Mouse (Mus musculus): ENCODE measurements at regions not wholly inside any gene's neighbourhood (a gene's known extent, or its start where the extent isn't known, plus 50 kb on each side); places are given as distances from the start of the nearest gene placed in this dataset.

GRCm38 (mm10) chr12:29297984-29298383 lies 230.2 kb upstream of the Myt1l start:
- Histone ChIP-seq H3K4me2 (no peak overlapping the region), H3K4me1 (no peaks in the 10 kb centered on the region), H3K27me3 (no peaks in the 10 kb centered on the region), H3K36me3 (no peaks in the 10 kb centered on the region), H3K27ac (no peak overlapping the region), H3K9me3 (no peaks in the 10 kb centered on the region), H3K9ac (no peak overlapping the region), H3K4me3 (no peak overlapping the region)
- no peak for ATAC-seq (ENCODE audit: insufficient number of reproducible peaks, insufficient read depth, low FRiP score, low TSS enrichment, low read depth)
- 67% methylated on average over 5 of the region's 5 CpGs for WGBS

DNA sequence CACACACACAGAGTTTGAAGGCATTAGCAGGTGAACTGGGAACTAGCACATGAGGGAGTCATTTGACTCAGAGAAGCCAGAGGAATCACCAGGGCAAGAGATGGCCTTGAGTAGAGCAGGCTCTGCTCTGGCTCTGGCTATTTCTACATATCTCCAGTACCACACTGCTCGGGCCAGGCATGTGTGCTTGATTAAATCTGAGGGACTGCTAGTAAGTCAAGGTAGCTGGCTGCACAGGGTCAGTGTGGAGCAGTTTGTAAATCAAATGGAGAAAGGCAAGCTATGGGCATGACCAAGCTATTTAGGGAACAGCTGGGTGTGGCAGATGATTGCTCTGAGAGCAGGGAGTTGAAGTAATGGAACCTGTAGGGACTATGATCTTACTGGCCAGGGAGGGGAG lies 212.5 kb upstream of the Myt1l start:
- Histone ChIP-seq H3K27me3 (no peaks in the 10 kb centered on the region), H3K4me2 (no peak overlapping the region), H3K9ac (no peak overlapping the region), H3K9me3 (no peaks in the 10 kb centered on the region), H3K4me3 (no peak overlapping the region), H3K27ac (no peak overlapping the region), H3K4me1 (no peaks in the 10 kb centered on the region), H3K36me3 (no peaks in the 10 kb centered on the region)
- ATAC-seq (ENCODE audit: insufficient number of reproducible peaks, insufficient read depth, low FRiP score, low TSS enrichment, low read depth): no peak
- 51% methylated on average over 1 of the region's 1 CpGs for WGBS

DNA sequence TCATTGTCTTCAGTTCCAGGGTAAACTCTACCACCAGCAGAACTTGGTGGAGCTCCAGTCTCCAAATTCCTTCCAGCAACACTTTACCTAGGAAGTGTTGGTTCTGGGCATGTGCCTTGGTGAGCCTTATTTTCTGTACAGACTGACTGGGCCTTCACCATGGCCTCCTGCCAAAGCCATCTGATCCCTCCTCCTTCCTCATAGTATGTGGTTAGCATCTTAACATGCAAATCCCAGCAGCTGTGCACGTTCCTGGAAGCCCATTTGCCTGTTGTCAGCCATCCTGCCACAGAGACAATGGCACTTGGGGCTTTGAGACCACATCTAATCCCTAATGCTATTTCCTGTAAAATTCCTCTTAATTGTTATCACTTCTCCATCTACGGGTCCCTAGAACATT lies 206.7 kb upstream of the Myt1l start:
- H3K4me3 ChIP-seq: no peak overlapping the region
- WGBS: 51% methylated on average over 2 of the region's 2 CpGs
- H3K36me3 ChIP-seq: no peaks in the 10 kb centered on the region
- H3K27ac ChIP-seq: no peak overlapping the region
- no peaks in the 10 kb centered on the region for H3K9me3 ChIP-seq
- H3K27me3 ChIP-seq: no peaks in the 10 kb centered on the region
- no peak overlapping the region for H3K9ac ChIP-seq
- no peaks in the 10 kb centered on the region for H3K4me1 ChIP-seq
- ATAC-seq (ENCODE audit: insufficient number of reproducible peaks, insufficient read depth, low FRiP score, low TSS enrichment, low read depth): no peak
- H3K4me2 ChIP-seq: no peak overlapping the region

- H3K4me2 ChIP-seq: no peak overlapping the region
- H3K27ac ChIP-seq: no peak overlapping the region
- H3K27me3 ChIP-seq: no peaks in the 10 kb centered on the region
- H3K9ac ChIP-seq: no peak overlapping the region
- H3K9me3 ChIP-seq: no peaks in the 10 kb centered on the region
- WGBS: 77% methylated on average over 3 of the region's 3 CpGs
- no peak overlapping the region for H3K4me3 ChIP-seq
- H3K4me1 ChIP-seq: no peaks in the 10 kb centered on the region
- no peaks in the 10 kb centered on the region for H3K36me3 ChIP-seq
- ATAC-seq (ENCODE audit: insufficient number of reproducible peaks, insufficient read depth, low FRiP score, low TSS enrichment, low read depth): no peak
These were observed 204.7 kb upstream of the Myt1l start for GRCm38 (mm10) chr12:29323534-29323933.

- no peaks in the 10 kb centered on the region for H3K4me1 ChIP-seq
- no peaks in the 10 kb centered on the region for H3K27me3 ChIP-seq
- no peak overlapping the region for H3K27ac ChIP-seq
- H3K9ac ChIP-seq: no peak overlapping the region
- 56% methylated on average over 3 of the region's 3 CpGs for WGBS
- ATAC-seq (ENCODE audit: insufficient number of reproducible peaks, insufficient read depth, low FRiP score, low TSS enrichment, low read depth): no peak
- H3K4me3 ChIP-seq: no peak overlapping the region
- H3K9me3 ChIP-seq: no peaks in the 10 kb centered on the region
- H3K4me2 ChIP-seq: no peak overlapping the region
- H3K36me3 ChIP-seq: no peaks in the 10 kb centered on the region
These were observed 192.2 kb upstream of the Myt1l start for GRCm38 (mm10) chr12:29335839-29336469.

DNA sequence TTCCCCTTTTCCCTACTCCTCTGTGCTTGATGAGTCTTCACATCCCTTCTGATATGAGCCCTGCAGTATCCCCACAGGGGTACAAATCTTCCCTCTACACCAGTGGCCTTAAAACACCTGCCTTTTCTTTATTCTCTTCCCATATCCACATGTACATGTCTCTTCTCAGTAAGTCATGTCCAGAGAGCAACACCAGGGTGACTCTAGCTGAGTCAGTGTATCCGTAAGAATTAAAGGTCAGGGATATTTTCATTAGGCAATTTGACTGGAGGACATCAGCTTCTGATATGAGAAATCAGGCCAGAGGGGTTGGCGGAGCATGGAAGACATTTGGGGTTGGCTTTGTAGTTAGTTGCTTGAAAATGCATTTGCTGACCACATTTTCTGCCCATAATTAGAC lies 190.8 kb upstream of the Myt1l start:
- Histone ChIP-seq H3K9me3 (no peaks in the 10 kb centered on the region), H3K4me2 (no peak overlapping the region), H3K36me3 (no peaks in the 10 kb centered on the region), H3K27me3 (no peaks in the 10 kb centered on the region), H3K9ac (no peak overlapping the region), H3K27ac (no peak overlapping the region), H3K4me3 (no peak overlapping the region), H3K4me1 (no peaks in the 10 kb centered on the region)
- WGBS: 78% methylated on average over 2 of the region's 2 CpGs
- ATAC-seq (ENCODE audit: insufficient number of reproducible peaks, insufficient read depth, low FRiP score, low TSS enrichment, low read depth): no peak

- Histone ChIP-seq H3K4me3 (no peak overlapping the region), H3K27ac (no peak overlapping the region), H3K9me3 (no peaks in the 10 kb centered on the region), H3K4me2 (no peak overlapping the region), H3K4me1 (no peaks in the 10 kb centered on the region), H3K36me3 (no peaks in the 10 kb centered on the region), H3K9ac (no peak overlapping the region), H3K27me3 (no peaks in the 10 kb centered on the region)
- WGBS: 62% methylated on average over 7 of the region's 7 CpGs
- no peak; the same call in 1 of the 2 replicates for ATAC-seq (ENCODE audit: insufficient number of reproducible peaks, insufficient read depth, low FRiP score, low TSS enrichment, low read depth)
These were observed 186.7 kb upstream of the Myt1l start for GRCm38 (mm10) chr12:29341388-29341995.

- Histone ChIP-seq H3K9ac (no peak overlapping the region), H3K27me3 (no peaks in the 10 kb centered on the region), H3K36me3 (no peaks in the 10 kb centered on the region), H3K4me3 (no peak overlapping the region), H3K4me1 (no peaks in the 10 kb centered on the region), H3K9me3 (no peaks in the 10 kb centered on the region), H3K4me2 (no peak overlapping the region), H3K27ac (no peak overlapping the region)
- no peak for ATAC-seq (ENCODE audit: insufficient number of reproducible peaks, insufficient read depth, low FRiP score, low TSS enrichment, low read depth)
- WGBS: 74% methylated on average over 12 of the region's 12 CpGs
These were observed 184.9 kb upstream of the Myt1l start for GRCm38 (mm10) chr12:29343147-29343852.

- ATAC-seq (ENCODE audit: insufficient number of reproducible peaks, insufficient read depth, low FRiP score, low TSS enrichment, low read depth): no peak
- no peaks in the 10 kb centered on the region for H3K9me3 ChIP-seq
- WGBS: 98% methylated on average over 2 of the region's 2 CpGs
- H3K36me3 ChIP-seq: no peaks in the 10 kb centered on the region
- no peak overlapping the region for H3K9ac ChIP-seq
- peaks cover 2% of the 10 kb centered on the region; the same call in 1 of the 2 replicates for H3K4me1 ChIP-seq
- H3K27ac ChIP-seq: no peak overlapping the region
- H3K4me2 ChIP-seq: no peak overlapping the region
- H3K4me3 ChIP-seq: no peak overlapping the region
- no peaks in the 10 kb centered on the region for H3K27me3 ChIP-seq
These were observed 179.5 kb upstream of the Myt1l start for GRCm38 (mm10) chr12:29348698-29349097.

GRCm38 (mm10) chr12:29349146-29349850 lies 178.9 kb upstream of the Myt1l start:
- Histone ChIP-seq H3K27ac (no peak overlapping the region), H3K36me3 (no peaks in the 10 kb centered on the region), H3K27me3 (no peaks in the 10 kb centered on the region), H3K4me1 (peaks cover 6% of the 10 kb centered on the region; the same call in 1 of the 2 replicates), H3K9me3 (no peaks in the 10 kb centered on the region), H3K9ac (no peak overlapping the region), H3K4me2 (no peak overlapping the region), H3K4me3 (no peak overlapping the region)
- 65% methylated on average over 9 of the region's 9 CpGs for WGBS
- no peak for ATAC-seq (ENCODE audit: insufficient number of reproducible peaks, insufficient read depth, low FRiP score, low TSS enrichment, low read depth)

GRCm38 (mm10) chr12:29353777-29354496 lies 174.2 kb upstream of the Myt1l start:
- no peak for ATAC-seq (ENCODE audit: insufficient number of reproducible peaks, insufficient read depth, low FRiP score, low TSS enrichment, low read depth)
- Histone ChIP-seq H3K9ac (no peak overlapping the region), H3K4me3 (no peak overlapping the region), H3K4me2 (no peak overlapping the region), H3K27ac (no peak overlapping the region), H3K27me3 (no peaks in the 10 kb centered on the region), H3K9me3 (no peaks in the 10 kb centered on the region), H3K4me1 (peaks cover 12% of the 10 kb centered on the region; the same call in 1 of the 2 replicates), H3K36me3 (no peaks in the 10 kb centered on the region)
- WGBS: 27% methylated on average over 11 of the region's 11 CpGs

Data from embryonic facial prominence, embryonic 13.5 days (tissue).